Mouse (Mus musculus): Measurements from ENCODE around the gene Irf2bp1. TPM values are rescaled to one million over a fixed set of nuclear protein-coding genes. Genes with fewer than 3 reads are reported as not detected.

The Irf2bp1 gene
- polyA plus RNA-seq, 1 experiment from 2014 or later = 28.6 TPM

- Histone ChIP-seq H3K9me3 (ENCODE audit: control insufficient read depth, low read length) (no peaks in the 10 kb centered on the region), H3K4me2 (replicated peaks; ENCODE audit: low read depth, low read length) (no peak overlapping the region), H3K36me3 (ENCODE audit: control insufficient read depth, insufficient read depth, low read length) (no peaks in the 10 kb centered on the region), H3K4me3 (ENCODE audit: low read length) (no peak overlapping the region), H3K4me1 (ENCODE audit: control insufficient read depth, insufficient read depth, low read length) (peaks cover 14% of the 10 kb centered on the region), H3K27ac (ENCODE audit: low read depth, low read length) (no peak overlapping the region), H3K27me3 (ENCODE audit: control insufficient read depth, insufficient read depth, low read length) (no peaks in the 10 kb centered on the region), H3K9ac (ENCODE audit: low read depth, low read length) (no peak overlapping the region)
- 70% methylated on average over 15 of the region's 15 CpGs for WGBS
- no peak for ATAC-seq (ENCODE audit: low FRiP score, low TSS enrichment)
Observed at GRCm38 (mm10) chr7:19014452-19014851, 10.6 kb downstream of the Irf2bp1 start.

DNA sequence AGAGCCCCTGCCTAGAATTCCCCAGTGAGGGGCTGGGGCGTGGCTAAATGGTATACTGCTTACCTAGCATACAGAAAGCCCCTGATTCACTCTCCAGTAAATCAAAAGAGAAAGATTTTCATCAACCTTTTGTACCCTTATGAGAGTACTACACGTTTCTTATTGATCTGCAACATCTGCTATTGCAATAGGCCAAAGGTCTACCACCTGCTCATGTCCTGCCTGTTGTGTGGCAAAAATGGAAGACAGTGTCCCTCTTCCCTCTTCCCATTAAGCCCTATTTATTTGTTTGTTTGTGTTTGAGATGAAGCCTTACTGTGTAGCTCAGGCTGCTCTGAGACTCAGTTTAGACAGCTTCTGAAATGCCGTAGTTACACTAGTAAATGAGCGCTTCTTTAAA is 12.2 kb downstream of the Irf2bp1 start:
- WGBS = 87% methylated on average over 4 of the region's 4 CpGs

GRCm38 (mm10) chr7:19017909-19018308 is 14.1 kb downstream of the Irf2bp1 start:
- no peak for ATAC-seq (ENCODE audit: low FRiP score, low TSS enrichment)
- Histone ChIP-seq H3K9me3 (ENCODE audit: control insufficient read depth, low read length) (no peaks in the 10 kb centered on the region), H3K9ac (ENCODE audit: low read depth, low read length) (no peak overlapping the region), H3K4me3 (ENCODE audit: low read length) (no peak overlapping the region), H3K4me1 (ENCODE audit: control insufficient read depth, insufficient read depth, low read length) (0 out of 2 replicates have a peak, but pooled peaks cover under 1% of the 10 kb centered on the region), H3K36me3 (ENCODE audit: control insufficient read depth, insufficient read depth, low read length) (no peaks in the 10 kb centered on the region), H3K27me3 (ENCODE audit: control insufficient read depth, insufficient read depth, low read length) (peaks cover 14% of the 10 kb centered on the region), H3K27ac (ENCODE audit: low read depth, low read length) (no peak overlapping the region), H3K4me2 (replicated peaks; ENCODE audit: low read depth, low read length) (no peak overlapping the region)
- WGBS = 88% methylated on average over 7 of the region's 7 CpGs

More for the DNA sequence above, 12.2 kb downstream of the Irf2bp1 start:
- no peak for ATAC-seq (ENCODE audit: low FRiP score, low TSS enrichment)
- Histone ChIP-seq H3K4me2 (replicated peaks; ENCODE audit: low read depth, low read length) (no peak overlapping the region), H3K4me1 (ENCODE audit: control insufficient read depth, insufficient read depth, low read length) (peaks cover 14% of the 10 kb centered on the region), H3K36me3 (ENCODE audit: control insufficient read depth, insufficient read depth, low read length) (no peaks in the 10 kb centered on the region), H3K9me3 (ENCODE audit: control insufficient read depth, low read length) (no peaks in the 10 kb centered on the region), H3K9ac (ENCODE audit: low read depth, low read length) (no peak overlapping the region), H3K27me3 (ENCODE audit: control insufficient read depth, insufficient read depth, low read length) (peaks cover under 1% of the 10 kb centered on the region; the same call in 1 of the 2 replicates), H3K4me3 (ENCODE audit: low read length) (no peak overlapping the region), H3K27ac (ENCODE audit: low read depth, low read length) (no peak overlapping the region)

GRCm38 (mm10) chr7:19021048-19021447 is 17.2 kb downstream of the Irf2bp1 start:
- ATAC-seq (ENCODE audit: low FRiP score, low TSS enrichment) = no peak
- peaks cover 24% of the 10 kb centered on the region for H3K27me3 ChIP-seq (ENCODE audit: control insufficient read depth, insufficient read depth, low read length)
- H3K36me3 ChIP-seq (ENCODE audit: control insufficient read depth, insufficient read depth, low read length) = no peaks in the 10 kb centered on the region
- peaks cover 6% of the 10 kb centered on the region; the same call in 1 of the 2 replicates for H3K4me1 ChIP-seq (ENCODE audit: control insufficient read depth, insufficient read depth, low read length)
- 16% methylated on average over 8 of the region's 8 CpGs for WGBS
- no peak overlapping the region for H3K9ac ChIP-seq (ENCODE audit: low read depth, low read length)
- no peak overlapping the region for H3K4me3 ChIP-seq (ENCODE audit: low read length)
- H3K9me3 ChIP-seq (ENCODE audit: control insufficient read depth, low read length) = no peaks in the 10 kb centered on the region
- H3K4me2 ChIP-seq (replicated peaks; ENCODE audit: low read depth, low read length) = no peak overlapping the region
- H3K27ac ChIP-seq (ENCODE audit: low read depth, low read length) = no peak overlapping the region

GRCm38 (mm10) chr7:19022189-19022958 is 18.5 kb downstream of the Irf2bp1 start:
- no peak for ATAC-seq (ENCODE audit: low FRiP score, low TSS enrichment)
- 51% methylated on average over 18 of the region's 18 CpGs for WGBS
- H3K9me3 ChIP-seq (ENCODE audit: control insufficient read depth, low read length) = no peaks in the 10 kb centered on the region
- no peak overlapping the region for H3K4me2 ChIP-seq (replicated peaks; ENCODE audit: low read depth, low read length)
- H3K4me1 ChIP-seq (ENCODE audit: control insufficient read depth, insufficient read depth, low read length) = peaks cover 6% of the 10 kb centered on the region; the same call in 1 of the 2 replicates
- H3K9ac ChIP-seq (ENCODE audit: low read depth, low read length) = no peak overlapping the region
- H3K36me3 ChIP-seq (ENCODE audit: control insufficient read depth, insufficient read depth, low read length) = no peaks in the 10 kb centered on the region
- no peak overlapping the region; the same call in 1 of the 2 replicates for H3K4me3 ChIP-seq (ENCODE audit: low read length)
- no peak overlapping the region for H3K27ac ChIP-seq (ENCODE audit: low read depth, low read length)
- H3K27me3 ChIP-seq (ENCODE audit: control insufficient read depth, insufficient read depth, low read length) = peaks cover 24% of the 10 kb centered on the region

GRCm38 (mm10) chr7:19023357-19023814 is 19.5 kb downstream of the Irf2bp1 start, which contains the start of gene Foxa3:
Foxa3 (minus strand) TSS chr7:19023538.
- peaks cover 24% of the 10 kb centered on the region for H3K27me3 ChIP-seq (ENCODE audit: control insufficient read depth, insufficient read depth, low read length)
- peak within 1 kb of the TSS; percentile 68 for H3K4me3 ChIP-seq (ENCODE audit: low read length)
- H3K36me3 ChIP-seq (ENCODE audit: control insufficient read depth, insufficient read depth, low read length) = peaks cover under 1% of the 10 kb centered on the region; the same call in 1 of the 2 replicates
- H3K27ac ChIP-seq (ENCODE audit: low read depth, low read length) = 0 out of 2 replicates have a peak within 1 kb of the TSS, but pooled peaks have one; percentile 6
- 3% methylated on average over 30 of the region's 30 CpGs for WGBS
- peak within 1 kb of the TSS; percentile 85 for H3K9ac ChIP-seq (ENCODE audit: low read depth, low read length)
- peaks cover 6% of the 10 kb centered on the region; the same call in 1 of the 2 replicates for H3K4me1 ChIP-seq (ENCODE audit: control insufficient read depth, insufficient read depth, low read length)
- H3K4me2 ChIP-seq (replicated peaks; ENCODE audit: low read depth, low read length) = peak within 1 kb of the TSS; percentile 76
- peak; percentile 28 for ATAC-seq (ENCODE audit: low FRiP score, low TSS enrichment)
- H3K9me3 ChIP-seq (ENCODE audit: control insufficient read depth, low read length) = no peaks in the 10 kb centered on the region

DNA sequence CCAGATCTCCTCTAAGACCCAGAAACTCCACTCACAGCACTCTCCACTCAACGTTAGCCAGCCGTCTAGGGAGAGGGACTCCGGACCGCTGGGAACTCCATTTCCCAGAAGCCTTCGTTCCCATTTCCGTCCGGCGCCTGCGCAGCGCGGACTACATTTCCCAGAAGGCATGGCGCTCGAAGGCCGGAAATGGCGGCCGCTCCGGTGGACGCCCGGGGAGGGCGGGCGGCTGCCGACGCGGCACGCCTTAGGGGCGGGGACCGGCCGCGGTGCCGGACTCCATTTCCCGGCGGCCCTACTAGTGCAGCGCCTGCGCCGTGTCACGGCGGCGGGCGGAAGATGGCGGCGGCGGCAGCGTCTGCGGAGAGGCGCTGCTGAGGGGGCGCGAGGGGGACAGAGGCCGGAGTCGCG is 20.3 kb downstream of the Irf2bp1 start, which contains the start of gene Sympk:
Gene Sympk, plus strand, starts transcription at position 282 of the 411 bp plus-strand sequence.
- Histone ChIP-seq H3K4me2 (replicated peaks; ENCODE audit: low read depth, low read length) (peak within 1 kb of the TSS; percentile 76), H3K9me3 (ENCODE audit: control insufficient read depth, low read length) (no peaks in the 10 kb centered on the region), H3K4me3 (ENCODE audit: low read length) (peak within 1 kb of the TSS; percentile 68), H3K9ac (ENCODE audit: low read depth, low read length) (peak within 1 kb of the TSS; percentile 85), H3K36me3 (ENCODE audit: control insufficient read depth, insufficient read depth, low read length) (peaks cover 7% of the 10 kb centered on the region), H3K27ac (ENCODE audit: low read depth, low read length) (0 out of 2 replicates have a peak within 1 kb of the TSS, but pooled peaks have one; percentile 6), H3K27me3 (ENCODE audit: control insufficient read depth, insufficient read depth, low read length) (peaks cover 24% of the 10 kb centered on the region), H3K4me1 (ENCODE audit: control insufficient read depth, insufficient read depth, low read length) (peaks cover 6% of the 10 kb centered on the region; the same call in 1 of the 2 replicates)
- WGBS = under 1% methylated on average over 39 of the region's 50 CpGs
- peak; percentile 93 for ATAC-seq (ENCODE audit: low FRiP score, low TSS enrichment)

- peak; percentile 58 for ATAC-seq (ENCODE audit: low FRiP score, low TSS enrichment)
- Histone ChIP-seq H3K4me2 (replicated peaks; ENCODE audit: low read depth, low read length) (peak overlapping the region; percentile 76), H3K4me3 (ENCODE audit: low read length) (peak overlapping the region; percentile 68), H3K27ac (ENCODE audit: low read depth, low read length) (0 out of 2 replicates have a peak overlapping the region, but pooled peaks have one; percentile 6), H3K36me3 (ENCODE audit: control insufficient read depth, insufficient read depth, low read length) (peaks cover 14% of the 10 kb centered on the region), H3K27me3 (ENCODE audit: control insufficient read depth, insufficient read depth, low read length) (peaks cover 24% of the 10 kb centered on the region), H3K4me1 (ENCODE audit: control insufficient read depth, insufficient read depth, low read length) (peaks cover 6% of the 10 kb centered on the region; the same call in 1 of the 2 replicates), H3K9me3 (ENCODE audit: control insufficient read depth, low read length) (no peaks in the 10 kb centered on the region), H3K9ac (ENCODE audit: low read depth, low read length) (peak overlapping the region; percentile 85)
- 1% methylated on average over 32 of the region's 36 CpGs for WGBS
Observed at GRCm38 (mm10) chr7:19024581-19025255, 20.9 kb downstream of the Irf2bp1 start.
